Mouse (Mus musculus) embryonic fibroblast, embryonic 13.5 days (primary cell): ENCODE measurements around the gene Rccd1. TPM values are rescaled to one million over a fixed set of nuclear protein-coding genes. Genes with fewer than 3 reads are reported as not detected.
"Not testable (repeated sequence)": the region's sequence is repeated elsewhere in the genome, so short reads cannot be mapped to it uniquely, and the experiment has no call there.

Experiments used
- H3K27ac ChIP-seq: 2 replicates; pipeline ENCODE4 v1.5.1; 2012; ENCODE audit warnings: low read length, control low read depth, inconsistent platforms; ENCODE audit not compliant: insufficient read depth
- H3K4me1 ChIP-seq: 2 replicates; pipeline ENCODE4 v1.6.1; 2011; ENCODE audit warnings: low read length; ENCODE audit not compliant: control insufficient read depth, insufficient read depth
- H3K4me3 ChIP-seq: 2 replicates; pipeline ENCODE4 v1.5.1; 2011; ENCODE audit warnings: mild to moderate bottlenecking, control low read depth, low read length; ENCODE audit not compliant: insufficient read depth
- CTCF ChIP-seq: IDR thresholded peaks from 2 replicates; pipeline ENCODE4 v1.5.1; 2011; ENCODE audit warnings: mild to moderate bottlenecking, control low read depth, low read length, moderate library complexity, borderline replicate concordance; ENCODE audit not compliant: insufficient read depth
- POLR2A ChIP-seq: IDR thresholded peaks from 2 replicates; pipeline ENCODE4 v1.6.1; 2011; ENCODE audit warnings: low read depth, mild to moderate bottlenecking, control low read depth, low read length, moderate library complexity
- polyA plus RNA-seq: library from polyadenylated mRNA; stranded (reverse); fragments of >200 nt; gene quantifications from 2 replicates; pipeline ENCODE4 v1.2.4, GENCODE M21; 2011; ENCODE audit warnings: low read depth; ENCODE audit not compliant: missing spikeins, insufficient read length

The Rccd1 gene
- polyA plus RNA-seq, 1 experiment, result 11.8 TPM

DNA sequence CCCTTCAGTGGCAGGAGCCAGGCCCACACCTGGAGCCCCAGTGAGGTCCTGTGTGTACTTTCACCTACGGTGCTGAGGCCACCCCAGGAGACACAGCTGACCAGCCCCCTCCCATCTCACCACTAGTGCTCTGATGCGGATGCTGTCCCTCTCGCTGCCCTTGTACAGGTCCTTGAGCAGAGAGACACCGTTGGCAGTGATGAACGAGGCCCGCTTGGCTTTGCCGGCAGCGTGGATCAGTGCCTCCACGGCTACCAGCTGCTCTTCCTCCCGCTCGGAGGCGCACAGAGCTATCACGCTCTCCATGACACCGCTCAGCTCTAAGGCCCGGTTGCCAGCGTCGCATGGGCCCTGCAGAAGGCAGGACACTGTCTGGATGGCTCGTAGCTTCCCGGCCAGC lies 7.2 kb upstream of the Rccd1 start:
- H3K4me1 ChIP-seq, result no peaks in the 10 kb centered on the region
- no peak overlapping the region for H3K27ac ChIP-seq
- TF ChIP-seq CTCF (no peak), POLR2A (no peak)
- no peak overlapping the region for H3K4me3 ChIP-seq

GRCm38 (mm10) chr7:80330278-80330677 lies 6.0 kb upstream of the Rccd1 start:
- H3K4me3 ChIP-seq, result no peak overlapping the region
- H3K4me1 ChIP-seq, result no peaks in the 10 kb centered on the region
- H3K27ac ChIP-seq, result no peak overlapping the region
- no peak for TF ChIP-seq CTCF
- TF ChIP-seq POLR2A, result no peak

GRCm38 (mm10) chr7:80326076-80326475 lies 1.8 kb upstream of the Rccd1 start:
- TF ChIP-seq CTCF (no peak), POLR2A (no peak)
- Histone ChIP-seq H3K4me3 (no peak overlapping the region), H3K4me1 (no peaks in the 10 kb centered on the region), H3K27ac (no peak overlapping the region)

DNA sequence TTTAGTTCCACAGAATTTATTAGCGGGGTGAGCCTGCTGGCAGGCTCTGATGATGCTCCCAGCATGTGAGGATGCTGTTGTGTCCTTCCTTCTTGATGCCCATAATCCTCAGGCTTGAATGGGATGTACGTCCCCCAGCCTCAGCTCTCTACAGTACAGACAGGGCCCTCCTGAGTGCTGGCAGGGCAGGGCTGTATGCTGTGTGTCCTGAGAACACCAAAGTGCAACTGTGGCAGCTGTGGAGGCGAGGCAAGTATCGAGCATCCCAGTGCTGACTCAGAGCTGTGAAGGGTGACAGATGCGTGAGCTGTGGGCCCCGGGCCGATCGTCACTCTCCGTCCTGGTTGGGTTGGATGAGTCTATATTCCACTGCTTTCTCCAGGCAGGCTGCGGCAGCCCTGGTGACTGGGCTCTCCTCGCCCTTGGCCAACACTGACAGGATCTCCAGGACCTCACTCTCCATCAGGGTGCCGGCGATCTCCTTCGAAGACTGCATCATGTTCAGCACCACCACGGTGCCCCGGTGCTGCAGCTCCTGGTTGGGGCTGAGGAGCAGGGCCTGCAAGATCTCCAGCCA lies 1.1 kb upstream of the Rccd1 start:
- no peaks in the 10 kb centered on the region for H3K4me1 ChIP-seq
- no peak overlapping the region for H3K4me3 ChIP-seq
- peak overlapping the region; percentile 36; the same call in 1 of the 2 replicates for H3K27ac ChIP-seq
- TF ChIP-seq POLR2A, result no peak
- no peak for TF ChIP-seq CTCF

DNA sequence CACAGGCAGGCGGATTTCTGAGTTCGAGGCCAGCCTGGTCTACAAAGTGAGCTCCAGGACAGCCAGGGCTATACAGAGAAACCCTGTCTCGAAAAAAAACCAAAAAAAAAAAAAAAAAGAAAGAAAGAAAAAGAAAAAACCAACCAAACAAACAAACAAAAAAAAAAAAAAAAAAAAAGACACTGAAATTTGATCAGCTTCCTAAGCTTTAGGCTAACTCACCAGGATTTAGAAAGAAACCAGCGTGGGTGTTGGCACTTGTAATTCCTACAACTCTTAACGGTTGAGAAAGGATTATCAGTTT lies 514 bp upstream of the Rccd1 start:
- peak overlapping the region; percentile 36; the same call in 1 of the 2 replicates for H3K27ac ChIP-seq
- not testable (repeated sequence) for H3K4me3 ChIP-seq, H3K4me1 ChIP-seq

GRCm38 (mm10) chr7:80323336-80323735 lies 918 bp downstream of the Rccd1 start:
- Histone ChIP-seq H3K4me1 (no peaks in the 10 kb centered on the region), H3K27ac (no peak overlapping the region; the same call in 1 of the 2 replicates), H3K4me3 (peak overlapping the region; percentile 72)
- no peak for TF ChIP-seq CTCF
- no peak for TF ChIP-seq POLR2A

DNA sequence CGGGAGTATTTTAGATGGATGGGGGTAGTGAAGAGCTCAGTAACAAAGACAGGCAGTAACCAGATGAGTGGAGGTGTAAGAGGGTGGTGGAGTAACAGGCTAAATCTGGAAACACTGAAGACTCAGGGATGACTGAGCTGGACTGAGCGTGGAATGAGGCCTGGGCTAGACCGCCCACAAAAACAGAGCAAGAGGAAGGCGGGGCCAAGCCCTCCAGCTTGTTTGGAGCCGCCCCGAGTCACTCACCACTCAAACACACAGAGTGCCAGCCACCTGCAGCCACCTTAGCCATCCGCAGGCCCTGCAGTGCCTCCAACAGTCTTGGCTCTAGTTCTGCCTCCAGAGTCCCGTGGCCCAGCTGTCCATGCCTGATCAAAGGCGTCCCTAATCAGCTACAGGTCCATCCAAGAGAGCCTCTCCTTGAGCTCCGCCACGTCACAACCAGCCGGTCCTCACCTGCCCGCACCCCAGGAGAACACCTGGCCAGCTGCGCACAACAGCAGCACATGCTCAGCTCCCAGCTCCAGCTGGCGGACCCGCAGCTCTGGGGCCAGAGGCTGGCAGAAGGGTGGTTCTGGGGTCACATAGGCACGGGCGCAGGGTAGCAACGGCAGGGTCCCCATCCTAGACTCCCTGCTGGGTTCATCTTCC lies 4.3 kb downstream of the Rccd1 start:
- no peak overlapping the region for H3K4me3 ChIP-seq
- TF ChIP-seq POLR2A (no peak), CTCF (no peak)
- H3K27ac ChIP-seq, result no peak overlapping the region
- no peaks in the 10 kb centered on the region for H3K4me1 ChIP-seq

GRCm38 (mm10) chr7:80318670-80319069 lies 5.6 kb downstream of the Rccd1 start:
- no peak overlapping the region for H3K4me3 ChIP-seq
- no peaks in the 10 kb centered on the region for H3K4me1 ChIP-seq
- no peak overlapping the region for H3K27ac ChIP-seq
- TF ChIP-seq POLR2A, result no peak
- TF ChIP-seq CTCF, result no peak

DNA sequence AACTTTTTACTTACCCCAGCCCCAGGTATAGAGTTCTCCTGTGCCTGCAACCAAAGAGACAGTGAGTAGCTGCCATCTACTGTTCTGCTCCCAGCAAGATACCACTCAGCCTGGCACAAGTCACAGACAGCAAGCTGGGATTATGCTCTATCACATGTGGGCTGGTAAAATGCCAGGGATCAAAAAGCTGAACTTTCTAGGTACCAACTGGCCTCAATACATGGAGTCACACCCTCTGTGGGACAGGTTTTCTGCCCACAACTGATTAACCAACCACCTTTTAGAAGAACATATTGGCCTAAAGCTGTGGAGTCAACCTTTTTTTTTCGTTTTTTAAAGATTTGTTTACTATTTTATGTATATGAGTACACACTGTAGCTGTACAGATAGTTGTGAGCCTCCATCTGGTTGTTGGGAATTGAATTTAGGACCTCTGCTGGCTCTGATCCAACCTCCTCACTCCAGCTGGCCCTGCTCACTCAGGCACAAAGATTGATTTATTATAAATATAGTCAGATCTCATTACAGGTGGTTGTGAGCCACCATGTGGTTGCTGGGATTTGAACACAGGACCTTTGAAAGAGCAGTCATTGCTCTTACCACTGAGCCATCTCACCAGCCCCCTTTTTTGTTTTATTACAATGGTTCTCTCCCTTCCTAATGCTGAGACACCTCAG lies 6.7 kb downstream of the Rccd1 start:
- Histone ChIP-seq H3K4me1 (no peaks in the 10 kb centered on the region), H3K27ac (no peak overlapping the region), H3K4me3 (no peak overlapping the region)
- TF ChIP-seq POLR2A (no peak), CTCF (no peak)

GRCm38 (mm10) chr7:80315733-80316132 lies 8.5 kb downstream of the Rccd1 start:
- Histone ChIP-seq H3K4me3 (no peak overlapping the region), H3K4me1 (no peaks in the 10 kb centered on the region), H3K27ac (no peak overlapping the region)
- TF ChIP-seq POLR2A (no peak), CTCF (no peak)
